Mouse (Mus musculus): ENCODE measurements around the gene Klf16.

DNA sequence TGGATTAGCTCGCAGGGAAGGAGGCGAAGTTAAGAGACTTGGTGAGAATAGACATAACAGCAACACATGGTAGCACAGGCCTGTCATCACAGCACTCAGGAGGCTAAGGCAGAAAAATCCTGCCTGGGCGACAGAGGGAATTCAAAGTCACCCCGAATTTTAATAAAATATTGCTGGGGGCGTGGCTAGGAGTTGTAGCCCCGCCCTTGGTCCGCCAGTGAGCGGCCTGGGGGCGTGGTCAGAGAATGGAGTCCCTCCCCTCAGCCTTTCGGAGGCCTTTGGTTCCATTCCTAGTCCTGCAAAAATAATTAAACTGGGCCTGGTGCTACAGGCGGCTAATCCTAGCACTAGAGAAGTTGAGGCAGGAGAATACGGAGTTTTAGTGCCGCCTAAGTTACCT, 41.4 kb downstream of the Klf16 start:
- TF ChIP-seq GATA1 (IDR thresholded peaks at IDR 0.05; ENCODE audit: borderline replicate concordance, low read length) (no peak), FLI1 (IDR thresholded peaks at IDR 0.05; ENCODE audit: low read length) (no peak)

Data from megakaryocyte, embryonic 14.5 days (primary cell).